Mouse (Mus musculus) olfactory bulb, adult 2 months (tissue): ENCODE data around the gene Tapt1. TPM values are rescaled to one million over a fixed set of nuclear protein-coding genes. Genes with fewer than 3 reads are reported as not detected.

ENCODE experiments used
- H3K27ac ChIP-seq: fragments of 200-500 bp; 2 replicates; pipeline ENCODE4 v1.5.1; 2012; ENCODE audit warnings: low read depth, low read length; ENCODE audit not compliant: insufficient read depth
- H3K4me1 ChIP-seq: fragments of 200-500 bp; 2 replicates; pipeline ENCODE4 v1.6.1; 2012; ENCODE audit warnings: low read length; ENCODE audit not compliant: control insufficient read depth, insufficient read depth
- H3K4me3 ChIP-seq: fragments of 200-500 bp; 2 replicates; pipeline ENCODE4 v1.5.1; 2012; ENCODE audit warnings: mild to moderate bottlenecking, low read depth, low read length, moderate library complexity; ENCODE audit not compliant: insufficient read depth
- CTCF ChIP-seq: fragments of 200-500 bp; IDR thresholded peaks from 2 replicates; pipeline ENCODE4 v1.5.1; 2012; ENCODE audit warnings: low read depth, mild to moderate bottlenecking, low read length, moderate library complexity; ENCODE audit not compliant: insufficient read depth
- POLR2A ChIP-seq: fragments of 200-500 bp; IDR thresholded peaks from 2 replicates; pipeline ENCODE4 v1.6.1; 2012; ENCODE audit warnings: mild to moderate bottlenecking, low read depth, low read length, moderate library complexity; ENCODE audit not compliant: insufficient read depth
- WGBS: fragments of 180-500 bp; shearing (Covaris S2); methylation state at CpG from one replicate; pipeline ENCODE4 v1.1.7; 2018; 5-methylcytosine and 5-hydroxymethylcytosine counted together
- polyA plus RNA-seq: library from polyadenylated mRNA; stranded (reverse); fragments of >200 nt; gene quantifications from 2 replicates; pipeline ENCODE4 v1.2.4, GENCODE M21; 2012; ENCODE audit warnings: low replicate concordance; ENCODE audit not compliant: missing spikeins, insufficient read depth, insufficient read length

Gene Tapt1
- polyA plus RNA-seq, 1 experiment, result not detected

DNA sequence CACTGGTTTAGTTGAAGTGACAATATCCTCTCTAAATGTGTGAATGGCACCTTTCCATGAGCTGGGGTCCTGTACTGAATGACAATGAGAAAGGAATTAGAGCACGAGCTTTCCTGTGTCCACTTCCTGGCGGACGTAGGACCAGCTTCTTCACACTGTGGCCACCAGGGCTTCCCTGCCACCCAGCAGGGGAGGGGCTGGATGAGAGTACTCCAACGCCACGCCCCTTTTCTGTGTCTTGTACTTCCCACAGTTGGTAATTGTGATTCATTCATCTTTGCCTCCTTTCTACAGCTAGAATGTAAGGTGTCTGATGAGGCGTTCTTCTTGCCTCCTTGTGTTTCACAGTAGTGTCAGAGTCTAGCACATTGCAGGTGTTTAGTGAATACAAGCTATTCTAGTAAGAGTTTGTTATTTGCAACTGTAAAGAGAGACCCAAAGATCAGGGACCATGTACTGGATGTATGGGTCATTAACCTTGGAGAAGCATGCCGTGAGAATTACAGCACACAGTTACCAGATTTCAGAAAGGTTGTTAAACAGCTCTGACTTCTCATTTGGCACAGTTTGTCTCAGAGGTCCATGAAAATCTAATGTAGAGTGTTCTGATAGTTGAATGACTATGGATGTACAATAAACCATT, 29.5 kb upstream of the Tapt1 start:
- H3K4me3 ChIP-seq, result no peak overlapping the region
- H3K27ac ChIP-seq, result no peak overlapping the region
- TF ChIP-seq CTCF, result no peak
- no peak for TF ChIP-seq POLR2A
- no peaks in the 10 kb centered on the region for H3K4me1 ChIP-seq
- WGBS, result 71% methylated on average over 7 of the region's 7 CpGs

DNA sequence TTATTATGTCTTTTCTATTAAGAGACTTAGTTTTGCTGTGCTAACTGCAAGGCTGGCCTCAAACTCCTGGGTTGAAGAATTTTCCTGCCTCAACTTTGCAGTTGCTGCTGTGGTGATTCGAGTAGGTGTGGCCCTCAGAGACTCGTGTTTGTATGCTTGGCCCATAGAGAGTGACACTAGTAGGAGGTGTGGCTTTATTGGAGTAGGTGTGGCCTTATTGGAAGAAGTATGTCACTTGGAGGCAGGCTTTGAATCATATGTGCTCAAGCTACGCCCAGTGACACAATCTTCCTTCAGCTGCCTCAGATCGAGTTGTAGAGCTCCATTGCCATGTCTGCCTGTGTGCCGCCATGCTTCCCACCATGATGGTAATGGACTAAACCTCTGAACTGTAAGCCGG, 27.0 kb upstream of the Tapt1 start:
- TF ChIP-seq POLR2A, result no peak
- H3K4me3 ChIP-seq, result no peak overlapping the region
- H3K27ac ChIP-seq, result no peak overlapping the region
- 89% methylated on average over 6 of the region's 6 CpGs for WGBS
- H3K4me1 ChIP-seq, result no peaks in the 10 kb centered on the region

GRCm38 (mm10) chr5:44252395-44252794, 26.0 kb upstream of the Tapt1 start:
- H3K27ac ChIP-seq, result no peak overlapping the region
- H3K4me3 ChIP-seq, result no peak overlapping the region
- H3K4me1 ChIP-seq, result no peaks in the 10 kb centered on the region
- WGBS, result 87% methylated on average over 4 of the region's 4 CpGs
- TF ChIP-seq CTCF (no peak), POLR2A (no peak)

DNA sequence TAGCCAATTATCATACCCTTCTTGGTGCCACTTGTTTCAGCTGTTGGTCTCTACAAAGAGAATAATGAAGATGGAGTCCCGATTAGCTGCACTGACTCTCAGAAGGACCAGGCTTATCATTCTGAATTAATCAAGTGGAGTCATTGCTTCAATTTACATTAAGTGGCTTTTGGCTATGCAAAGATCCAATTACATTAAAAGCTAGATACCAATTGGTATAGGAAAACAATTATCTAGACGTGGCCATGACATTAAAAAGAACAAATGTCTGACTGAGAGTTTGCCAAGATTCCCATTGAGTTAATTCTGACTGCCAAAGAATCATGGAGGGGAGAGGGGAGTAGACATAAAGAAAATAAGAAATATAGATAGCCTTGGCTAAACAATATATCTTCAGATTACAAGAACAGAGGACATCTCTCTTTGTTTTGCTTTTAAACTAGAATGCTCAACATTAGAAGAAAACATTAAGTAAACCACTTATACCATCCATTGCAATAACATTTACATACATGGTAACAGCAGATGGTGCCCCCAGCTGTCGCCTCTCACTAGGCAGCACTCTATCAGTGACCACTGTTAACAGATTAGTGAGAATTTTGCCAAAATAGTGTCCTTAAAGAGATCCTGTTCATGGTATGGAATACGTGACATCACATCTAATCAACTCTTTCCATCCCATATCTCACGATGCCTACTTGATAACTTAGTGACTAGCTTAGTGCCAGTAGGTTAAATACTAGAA, 24.0 kb upstream of the Tapt1 start:
- Histone ChIP-seq H3K4me3 (no peak overlapping the region), H3K27ac (no peak overlapping the region), H3K4me1 (no peaks in the 10 kb centered on the region)
- TF ChIP-seq CTCF, result no peak
- TF ChIP-seq POLR2A, result no peak
- 66% methylated on average over 5 of the region's 5 CpGs for WGBS

DNA sequence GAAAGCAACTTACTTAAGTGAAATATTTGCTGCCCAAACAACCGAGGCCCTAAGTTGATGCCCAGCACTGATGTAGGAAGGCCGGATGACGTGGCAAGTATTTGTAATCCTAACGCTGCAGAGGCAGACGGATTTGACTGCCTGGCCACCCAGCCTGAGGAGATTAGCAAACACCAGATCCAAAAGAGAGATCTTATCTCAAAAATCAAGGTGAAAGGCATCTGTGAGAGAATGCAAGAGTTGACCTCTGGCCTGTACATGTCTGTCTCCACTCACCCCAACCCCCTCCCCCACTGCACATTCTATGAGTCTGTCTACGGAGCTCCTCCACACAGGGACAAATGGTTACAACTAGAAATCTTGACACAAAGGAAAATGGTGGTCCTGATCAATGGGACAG, 22.9 kb upstream of the Tapt1 start:
- Histone ChIP-seq H3K27ac (no peak overlapping the region), H3K4me1 (no peaks in the 10 kb centered on the region), H3K4me3 (no peak overlapping the region)
- TF ChIP-seq CTCF, result no peak
- TF ChIP-seq POLR2A, result no peak
- 92% methylated on average over 6 of the region's 6 CpGs for WGBS

DNA sequence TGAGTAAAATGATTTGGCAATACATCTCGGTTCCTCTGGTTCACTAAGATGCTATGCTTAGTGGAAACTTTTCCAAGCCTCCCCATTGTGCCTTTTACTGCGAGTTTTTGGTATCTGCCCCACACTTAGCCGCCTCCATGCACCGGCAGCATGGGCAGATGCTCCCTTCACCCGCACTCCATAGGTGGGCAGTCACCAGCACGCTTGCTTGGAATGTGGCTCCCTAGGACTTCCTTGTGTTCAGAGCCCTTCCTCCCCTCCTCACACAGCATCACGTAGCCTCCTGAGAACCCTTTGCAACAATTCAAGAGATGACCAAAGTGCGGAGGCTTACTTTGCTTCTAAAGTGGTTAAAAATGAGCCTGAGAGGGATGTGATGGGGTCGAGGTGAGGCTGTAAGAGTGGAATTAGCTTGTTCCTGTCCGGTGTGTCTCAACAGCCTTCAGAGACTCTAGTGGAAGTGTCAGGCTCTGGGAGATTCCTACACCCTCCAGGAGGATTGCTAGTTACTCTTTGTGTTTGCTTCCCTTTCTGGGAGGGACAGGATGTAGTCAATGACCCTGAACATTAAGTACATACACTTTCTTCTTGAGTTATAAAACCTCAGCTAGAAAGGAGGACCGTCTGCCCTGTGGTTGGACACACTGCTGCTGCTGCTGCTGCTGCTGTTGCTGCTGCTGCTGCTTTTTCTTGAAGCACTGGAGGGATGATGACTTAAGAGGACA, 20.2 kb upstream of the Tapt1 start:
- 38% methylated on average over 11 of the region's 11 CpGs for WGBS
- H3K27ac ChIP-seq, result no peak overlapping the region
- no peak overlapping the region for H3K4me3 ChIP-seq
- TF ChIP-seq CTCF (no peak), POLR2A (no peak)
- no peaks in the 10 kb centered on the region for H3K4me1 ChIP-seq

DNA sequence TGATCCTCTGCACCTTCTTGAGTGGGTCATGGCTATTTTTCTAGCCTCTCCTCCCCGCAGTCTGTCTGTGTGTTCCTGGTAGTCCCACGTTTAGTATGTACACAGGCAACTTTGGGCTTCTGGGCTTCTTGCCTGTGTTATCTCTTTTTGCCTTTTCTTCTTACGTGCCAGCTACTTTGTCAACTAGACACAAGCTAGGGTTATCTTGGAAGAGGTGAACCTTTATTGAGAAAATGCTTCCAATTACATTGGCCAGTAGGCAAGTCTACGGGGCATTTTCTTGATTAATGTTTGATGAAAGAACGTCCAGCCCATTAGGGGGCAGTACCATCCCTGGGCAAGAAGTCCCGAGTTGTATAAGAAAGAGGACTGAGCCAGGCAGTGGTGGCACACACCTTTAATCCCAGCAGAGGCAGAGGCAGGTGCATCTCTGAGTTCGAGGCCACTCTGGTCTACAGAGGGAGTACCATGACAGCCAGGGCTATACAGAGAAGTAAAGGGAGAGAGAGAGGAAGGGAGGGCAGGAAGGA, 18.5 kb upstream of the Tapt1 start:
- H3K27ac ChIP-seq, result no peak overlapping the region
- TF ChIP-seq CTCF (no peak), POLR2A (no peak)
- H3K4me1 ChIP-seq, result no peaks in the 10 kb centered on the region
- no peak overlapping the region for H3K4me3 ChIP-seq
- WGBS, result 71% methylated on average over 7 of the region's 7 CpGs

GRCm38 (mm10) chr5:44242828-44243227, 16.4 kb upstream of the Tapt1 start:
- no peak overlapping the region for H3K27ac ChIP-seq
- no peak overlapping the region for H3K4me3 ChIP-seq
- 81% methylated on average over 4 of the region's 4 CpGs for WGBS
- no peaks in the 10 kb centered on the region for H3K4me1 ChIP-seq
- TF ChIP-seq POLR2A (no peak), CTCF (no peak)

DNA sequence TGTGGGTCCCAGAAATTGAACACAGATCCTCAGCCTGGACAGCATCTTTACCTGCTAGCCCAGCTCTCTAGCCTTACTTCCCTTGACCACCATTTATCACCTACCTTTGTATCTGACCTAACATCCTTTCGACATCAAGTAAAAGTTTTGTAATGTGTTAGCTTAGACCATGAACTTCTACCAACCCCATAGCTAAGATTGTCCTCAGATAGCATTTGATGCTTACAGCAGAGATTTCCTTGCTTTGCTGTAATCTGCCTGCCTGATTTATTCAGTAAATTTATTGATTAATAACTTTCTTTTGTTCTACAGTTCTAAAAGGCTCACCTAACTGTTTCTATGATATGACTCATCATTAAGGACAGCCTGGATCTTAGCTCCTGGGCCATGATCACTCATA, 15.3 kb upstream of the Tapt1 start:
- 100% methylated on average over 1 of the region's 1 CpGs for WGBS

More for the DNA sequence above, 15.3 kb upstream of the Tapt1 start:
- Histone ChIP-seq H3K4me3 (no peak overlapping the region), H3K27ac (no peak overlapping the region), H3K4me1 (no peaks in the 10 kb centered on the region)
- TF ChIP-seq POLR2A (no peak), CTCF (no peak)
